Mouse (Mus musculus) cerebellum, adult 8-10 months (tissue): ENCODE measurements around the gene Gdpd3.
A peak's percentile ranks its signal among the peaks of the same experiment; 100 is the strongest.
"Not testable (repeated sequence)": the region's sequence is repeated elsewhere in the genome, so short reads cannot be mapped to it uniquely, and the experiment has no call there.

Experiments used
- DNase-seq: peaks from one replicate; pipeline ENCODE4 v3.0.0; 2022

The Gdpd3 gene

GRCm38 (mm10) chr7:126761529-126762067, 4.5 kb upstream of the Gdpd3 start:
- DNase-seq = no peak

DNA sequence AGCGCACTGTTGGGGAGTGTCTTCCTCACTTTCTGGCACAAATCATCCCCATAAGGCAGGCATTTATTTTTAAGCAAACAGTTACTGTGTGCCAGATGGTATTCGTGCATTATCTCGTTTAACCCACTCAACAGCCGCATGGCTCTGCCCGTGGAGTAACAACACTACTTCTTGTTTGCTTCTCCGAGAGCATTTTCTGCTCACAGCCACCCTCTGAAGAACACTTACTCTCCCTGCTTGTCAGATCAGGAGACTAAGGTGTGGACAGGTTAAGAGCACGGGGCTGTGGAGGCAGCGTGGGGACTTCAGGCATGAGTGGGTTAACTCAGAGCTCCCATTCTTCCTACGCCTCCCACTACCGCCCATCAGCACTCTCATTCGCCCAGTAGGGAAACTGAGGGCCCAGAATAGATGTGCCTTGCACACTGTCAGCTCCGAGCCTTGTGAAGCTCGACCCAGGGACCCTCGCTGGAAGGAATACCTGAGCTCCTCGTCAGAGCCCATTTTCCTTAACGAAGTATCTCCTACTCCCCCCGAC, 3.6 kb upstream of the Gdpd3 start:
- no peak for DNase-seq

GRCm38 (mm10) chr7:126765540-126765939, 594 bp upstream of the Gdpd3 start:
- DNase-seq = no peak

GRCm38 (mm10) chr7:126767001-126767400, 867 bp downstream of the Gdpd3 start:
- no peak for DNase-seq

- DNase-seq = no peak
Measured at GRCm38 (mm10) chr7:126770784-126771183, 4.7 kb downstream of the Gdpd3 start.

DNA sequence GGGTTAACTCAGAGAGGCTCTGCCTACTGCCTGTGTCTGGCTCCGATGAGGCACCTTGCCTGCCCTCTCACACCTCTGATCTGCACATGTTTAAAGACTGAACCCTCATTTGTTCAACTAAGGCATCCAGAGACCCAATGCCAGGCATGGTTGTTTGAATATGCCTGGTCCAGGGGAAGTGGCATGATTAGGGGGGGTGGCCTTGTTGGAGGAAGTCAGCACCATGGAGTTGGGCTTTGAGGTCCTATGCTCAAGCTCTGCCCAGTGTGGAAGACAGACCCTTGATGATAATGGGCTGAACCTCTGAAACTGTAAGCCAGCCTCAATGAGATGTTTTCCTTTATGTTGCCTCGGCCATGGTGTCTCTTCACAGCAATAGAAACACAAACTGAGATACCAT, 7.2 kb downstream of the Gdpd3 start:
- DNase-seq = no peak

GRCm38 (mm10) chr7:126774463-126774862, 8.3 kb downstream of the Gdpd3 start:
- DNase-seq = no peak

- no peak for DNase-seq
Measured at GRCm38 (mm10) chr7:126775185-126775977, 9.2 kb downstream of the Gdpd3 start.

GRCm38 (mm10) chr7:126775978-126776234, 9.8 kb downstream of the Gdpd3 start:
- no peak for DNase-seq

DNA sequence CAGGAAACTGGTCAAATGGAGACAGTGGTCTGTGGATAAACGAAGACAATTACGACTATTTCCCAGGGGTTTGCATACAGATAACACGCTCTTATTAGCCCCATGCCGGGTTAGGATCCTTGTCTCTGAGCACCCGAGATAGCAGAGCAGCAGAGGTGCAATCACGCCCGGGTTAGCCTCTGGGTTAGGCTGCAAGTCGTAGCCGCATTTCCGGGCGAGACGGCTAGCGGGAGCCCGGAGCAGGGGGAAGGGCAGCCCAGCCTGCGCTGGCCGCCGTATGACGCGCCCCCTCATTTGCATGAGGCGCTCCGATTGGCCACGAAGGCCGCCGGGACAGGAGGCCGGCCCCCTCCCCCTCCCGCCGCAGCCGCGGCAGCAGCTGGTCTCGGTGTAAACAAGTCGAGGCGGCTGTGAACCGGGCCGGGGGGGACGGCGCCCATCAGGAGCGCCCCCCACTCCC, 10.5 kb downstream of the Gdpd3 start, which contains the start of gene Ypel3:
Gene Ypel3, plus strand, starts transcription at position 358 of the 460 bp plus-strand sequence.
- peak; percentile 94 for DNase-seq

DNA sequence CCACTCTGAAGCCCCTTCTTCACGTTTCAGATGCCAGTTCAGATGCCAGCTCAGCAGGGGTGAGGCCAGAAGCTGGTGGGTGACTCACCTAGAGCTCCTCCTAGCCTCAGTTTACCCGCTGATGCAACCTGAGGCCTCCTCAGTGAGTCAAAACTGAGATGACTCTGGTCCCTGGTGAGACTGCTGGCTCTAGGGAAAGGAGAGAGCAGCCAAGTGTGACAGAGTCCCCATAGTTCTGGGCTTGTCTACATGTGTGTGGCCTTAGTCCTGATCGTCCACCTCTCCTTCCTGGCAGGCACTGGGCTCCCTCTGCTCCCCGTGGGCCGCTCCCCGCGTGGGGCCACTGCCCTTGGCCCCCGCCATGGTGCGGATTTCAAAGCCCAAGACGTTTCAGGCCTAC, 11.3 kb downstream of the Gdpd3 start:
- DNase-seq = peak; percentile 54

DNA sequence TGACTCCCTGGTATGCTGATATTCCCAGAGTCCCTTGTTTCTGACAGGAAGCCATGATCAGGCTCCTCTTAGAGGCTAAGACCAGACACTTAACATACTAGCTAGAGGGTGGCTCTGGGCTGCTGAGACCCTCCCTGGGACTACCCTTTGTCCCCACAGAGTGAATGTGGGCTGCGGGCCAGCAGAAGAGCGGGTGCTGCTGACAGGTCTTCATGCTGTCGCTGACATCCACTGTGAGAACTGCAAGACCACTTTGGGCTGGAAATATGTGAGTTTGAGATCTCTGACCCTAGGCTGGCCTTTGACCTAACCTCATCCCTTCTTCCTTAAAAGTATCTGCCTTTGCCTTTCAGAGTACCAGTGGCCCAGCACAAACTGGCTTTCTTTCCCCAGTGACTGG, 12.0 kb downstream of the Gdpd3 start:
- DNase-seq = no peak

DNA sequence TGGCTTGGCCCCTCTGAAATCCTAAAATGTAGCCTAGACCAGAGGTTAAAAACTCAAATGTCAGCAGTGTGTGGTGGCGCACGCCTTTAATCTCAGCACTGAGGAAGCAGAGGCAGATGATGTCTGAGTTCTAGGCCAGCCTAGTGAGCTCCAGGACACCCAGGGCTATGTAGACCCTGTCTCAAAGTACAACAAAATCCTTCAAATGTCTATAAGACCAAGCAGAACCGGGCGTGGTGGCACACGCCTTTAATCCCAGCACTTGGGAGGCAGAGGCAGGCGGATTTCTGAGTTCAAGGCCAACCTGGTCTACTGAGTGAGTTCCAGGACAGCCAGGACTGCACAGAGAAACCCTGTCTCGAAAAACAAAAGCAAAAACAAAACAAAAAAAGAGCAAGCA, 13.0 kb downstream of the Gdpd3 start:
- not testable (repeated sequence) for DNase-seq

- peak; percentile 86 for DNase-seq
Measured at GRCm38 (mm10) chr7:126779983-126780970, 14.1 kb downstream of the Gdpd3 start.

GRCm38 (mm10) chr7:126780971-126781635, 15.0 kb downstream of the Gdpd3 start, which contains the start of gene Tbx6:
TSS of gene Tbx6 (plus strand) at chr7:126781483.
- DNase-seq = no peak

GRCm38 (mm10) chr7:126781661-126782370, 15.7 kb downstream of the Gdpd3 start:
- no peak for DNase-seq

- no peak for DNase-seq
Measured at GRCm38 (mm10) chr7:126782693-126783092, 16.6 kb downstream of the Gdpd3 start.

DNA sequence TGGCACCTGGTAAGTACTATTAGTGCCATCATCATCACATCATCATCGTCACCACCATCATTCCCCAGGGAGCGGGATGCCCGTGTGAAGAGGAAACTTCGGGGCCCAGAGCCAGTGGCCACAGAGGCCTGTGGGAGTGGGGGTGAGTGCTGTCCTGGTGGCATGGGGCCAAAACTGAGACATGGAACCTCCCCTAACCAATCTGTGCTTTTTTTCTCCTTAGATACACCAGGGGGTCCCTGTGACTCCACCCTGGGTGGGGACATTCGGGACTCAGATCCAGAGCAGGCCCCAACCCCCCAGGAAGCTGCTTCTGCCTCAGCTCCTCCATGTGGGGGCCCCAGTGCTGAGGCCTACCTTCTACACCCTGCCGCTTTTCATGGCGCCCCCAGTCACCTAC, 18.3 kb downstream of the Gdpd3 start:
- DNase-seq = no peak

DNA sequence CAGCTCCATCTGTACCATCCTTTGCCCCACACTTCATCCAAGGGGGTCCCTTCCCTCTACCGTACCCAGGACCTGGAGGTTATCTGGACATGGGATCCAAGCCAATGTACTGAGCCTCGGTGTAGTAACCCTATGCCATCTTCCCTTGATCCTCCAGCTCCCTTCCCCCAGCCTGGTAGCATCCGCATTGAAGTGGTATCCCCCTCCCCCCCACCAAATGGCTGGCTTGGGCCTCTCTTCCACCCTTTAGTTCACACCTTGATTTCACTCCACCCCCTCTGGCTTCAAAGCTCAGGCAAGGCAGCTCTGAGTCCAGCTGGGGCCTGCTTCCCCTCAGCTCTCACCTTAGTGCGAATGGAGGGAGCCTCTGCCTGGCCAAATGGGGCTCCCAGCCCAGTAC, 18.9 kb downstream of the Gdpd3 start:
- DNase-seq = no peak

DNA sequence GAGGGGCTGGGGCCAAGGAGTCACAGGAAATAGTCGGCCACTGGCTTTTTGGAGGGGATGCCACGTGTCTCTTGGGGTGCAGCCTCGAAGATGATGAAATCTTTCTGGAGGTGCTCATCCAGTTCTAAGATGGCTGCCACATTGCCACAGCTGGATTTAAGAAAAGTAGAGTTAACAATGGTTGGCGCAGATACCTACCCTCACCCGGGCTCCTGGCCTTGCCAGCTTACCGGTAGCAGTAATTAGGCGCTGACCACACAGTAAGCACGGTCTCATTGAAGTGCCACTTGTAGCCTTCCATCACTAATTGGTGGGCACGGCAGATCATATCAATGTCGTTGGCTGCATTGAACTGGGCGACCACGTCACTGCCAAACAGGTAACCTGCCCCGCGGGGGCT, 20.0 kb downstream of the Gdpd3 start:
- DNase-seq = no peak

- DNase-seq = no peak
Measured at GRCm38 (mm10) chr7:126789141-126789540, 23.0 kb downstream of the Gdpd3 start.
